Comparison of ENCODE assay signal across 9 mouse cellular contexts in genomic region chr2:25167481-25167880, GRCm38 (mm10). TPM values are rescaled to one million over a fixed set of nuclear protein-coding genes. Genes with fewer than 3 reads are reported as not detected.
A peak's percentile ranks its signal among the peaks of the same experiment; 100 is the strongest.
DNase-seq lines count a peak whose midpoint lies in the region; ATAC-seq and TF ChIP-seq lines count a peak whose summit lies in the region.
"Had no signal": no experiment of that assay in that cellular context is flagged by ENCODE, and none has a peak within 500 bp of the region (broad histone marks: within the 10 kb centered on the region; RNA-seq: fewer than 3 reads in every experiment).

No protein-coding gene starts in this region.

- no peaks in the 10 kb centered on the region for H3K36me3 ChIP-seq in heart, embryonic 11.5 days (ENCODE audit: control insufficient read depth, insufficient read depth, low read length)
- no peaks in the 10 kb centered on the region for H3K36me3 ChIP-seq in liver, embryonic 12.5 days

- no peaks in the 10 kb centered on the region for H3K9me3 ChIP-seq in heart, embryonic 11.5 days (replicated peaks; ENCODE audit: control insufficient read depth, low read length)
- no peaks in the 10 kb centered on the region for H3K9me3 ChIP-seq in liver, embryonic 12.5 days (replicated peaks)

- H3K4me3 ChIP-seq in heart, embryonic 11.5 days (ENCODE audit: low read depth, low read length), result peak overlapping the region; percentile 55
- H3K4me3 ChIP-seq in liver, embryonic 12.5 days, result peak overlapping the region; percentile 57
- H3K4me3 ChIP-seq in cerebellum, adult 2 months (replicated peaks; ENCODE audit: insufficient read depth, low read depth, low read length), result no peak overlapping the region

- 0 out of 2 replicates have a peak, but pooled peaks have one; percentile 22 for ATAC-seq in heart, embryonic 11.5 days (replicated peaks; ENCODE audit: insufficient number of reproducible peaks, low FRiP score, low TSS enrichment)
- peak; percentile 30; the same call in 1 of the 2 replicates for ATAC-seq in liver, embryonic 12.5 days

- peaks cover 22% of the 10 kb centered on the region for H3K4me1 ChIP-seq in heart, embryonic 11.5 days (ENCODE audit: control insufficient read depth, insufficient read depth, low read length)
- H3K4me1 ChIP-seq in liver, embryonic 12.5 days, result peaks cover 63% of the 10 kb centered on the region
- H3K4me1 ChIP-seq in cerebellum, adult 2 months (ENCODE audit: control insufficient read depth, insufficient read depth, low read length), result 0 out of 2 replicates have a peak, but pooled peaks cover 5% of the 10 kb centered on the region

- H3K27ac ChIP-seq in heart, embryonic 11.5 days (ENCODE audit: low read depth, low read length), result peak overlapping the region; percentile 81
- peak overlapping the region; percentile 52; the same call in 1 of the 2 replicates for H3K27ac ChIP-seq in liver, embryonic 12.5 days
- no peak overlapping the region for H3K27ac ChIP-seq in cerebellum, adult 2 months (ENCODE audit: insufficient read depth, low read length)

- TF ChIP-seq CTCF in cerebellum, adult 2 months (IDR thresholded peaks at IDR 0.05; ENCODE audit: borderline replicate concordance, insufficient read depth, low read depth, low read length), result no peak

- no peak for DNase-seq in heart, adult 18-20 months
- DNase-seq in thymus, postnatal 4 days, result peak; percentile 32
- DNase-seq in thymus, postnatal 10 days (ENCODE audit: low spot score in 2 of 2), result no peak
- DNase-seq in spleen, postnatal 14 days (ENCODE audit: low spot score in 2 of 2), result no peak
- no peak for DNase-seq in adrenal gland, postnatal 14 days
- no peak for DNase-seq in cerebellum, adult 2 months

- peaks cover 4% of the 10 kb centered on the region; the same call in 1 of the 2 replicates for H3K27me3 ChIP-seq in heart, embryonic 11.5 days (ENCODE audit: control insufficient read depth, insufficient read depth, low read length)
- peaks cover 25% of the 10 kb centered on the region for H3K27me3 ChIP-seq in liver, embryonic 12.5 days (replicated peaks)
- no peaks in the 10 kb centered on the region for H3K27me3 ChIP-seq in cerebellum, adult 2 months (ENCODE audit: control insufficient read depth, insufficient read depth, low read length)

- TF ChIP-seq POLR2A in cerebellum, adult 2 months (IDR thresholded peaks at IDR 0.05; ENCODE audit: borderline replicate concordance, insufficient read depth, low read length), result no peak

- peak overlapping the region; percentile 77 for H3K9ac ChIP-seq in heart, embryonic 11.5 days (ENCODE audit: low read depth, low read length)
- peak overlapping the region; percentile 69 for H3K9ac ChIP-seq in liver, embryonic 12.5 days

- 19% methylated on average over 4 of the region's 4 CpGs for WGBS in heart, embryonic 11.5 days (ENCODE audit: insufficient replicate concordance)
- WGBS in liver, embryonic 12.5 days (ENCODE audit: insufficient replicate concordance), result 35% methylated on average over 4 of the region's 4 CpGs
- 46% methylated on average over 4 of the region's 4 CpGs for WGBS in cerebellum, adult 2 months

- H3K4me2 ChIP-seq in heart, embryonic 11.5 days, result peak overlapping the region; percentile 82
- H3K4me2 ChIP-seq in liver, embryonic 12.5 days, result peak overlapping the region; percentile 85

RNA-seq across cellular contexts. Expression of gene Nrarp, which starts 13.1 kb away (rescaled TPM):
- polyA plus RNA-seq in heart, embryonic 11.5 days (2014; fragmentation: Nextera tagmentation; extraction: Ambion mirVana), result 4.5 and 4.8 TPM in 2 replicates
- total RNA-seq in heart, adult 18-20 months (2021), result 1 to 10 TPM; 6.9 to 8.3 TPM
- 5.9 and 6.2 TPM in 2 replicates for polyA plus RNA-seq in liver, embryonic 12.5 days (2016; fragmentation: Nextera tagmentation; extraction: Ambion mirVana)
- 8.7 and 9.5 TPM in 2 replicates for total RNA-seq in adrenal gland, postnatal 14 days (2021)
- polyA plus RNA-seq in cerebellum, adult 2 months (2012; rRNA removed), result 7.7 and 9.4 TPM in 2 replicates

RNA-seq across cellular contexts. Expression of gene Tor4a, which starts 29.2 kb away (rescaled TPM):
- 5.9 and 8.3 TPM in 2 replicates for polyA plus RNA-seq in heart, embryonic 11.5 days (2014; fragmentation: Nextera tagmentation; extraction: Ambion mirVana)
- total RNA-seq in heart, adult 18-20 months (2021), result 1 to 10 TPM; 4.0 to 4.6 TPM
- polyA plus RNA-seq in liver, embryonic 12.5 days (2016; fragmentation: Nextera tagmentation; extraction: Ambion mirVana), result 7.2 and 7.4 TPM in 2 replicates
- 13.9 and 21.3 TPM in 2 replicates for total RNA-seq in adrenal gland, postnatal 14 days (2021)
- polyA plus RNA-seq in cerebellum, adult 2 months (2012; rRNA removed), result 3.6 and 4.2 TPM in 2 replicates

RNA-seq across cellular contexts. Expression of gene Nelfb, which starts 43.8 kb away (rescaled TPM):
- polyA plus RNA-seq in heart, embryonic 11.5 days (2014; fragmentation: Nextera tagmentation; extraction: Ambion mirVana), result 62.9 and 69.0 TPM in 2 replicates
- total RNA-seq in heart, adult 18-20 months (2021), result 10 to 100 TPM; 40.8 to 45.8 TPM
- 56.7 and 61.5 TPM in 2 replicates for polyA plus RNA-seq in liver, embryonic 12.5 days (2016; fragmentation: Nextera tagmentation; extraction: Ambion mirVana)
- 41.6 and 47.1 TPM in 2 replicates for total RNA-seq in adrenal gland, postnatal 14 days (2021)
- polyA plus RNA-seq in cerebellum, adult 2 months (2012; rRNA removed), result 69.4 and 84.5 TPM in 2 replicates

RNA-seq across cellular contexts. Expression of gene Stpg3, which starts 47.0 kb away (rescaled TPM):
- not detected in 2 replicates for polyA plus RNA-seq in heart, embryonic 11.5 days (2014; fragmentation: Nextera tagmentation; extraction: Ambion mirVana)
- not detected for total RNA-seq in heart, adult 18-20 months (2021)
- not detected in 2 replicates for polyA plus RNA-seq in liver, embryonic 12.5 days (2016; fragmentation: Nextera tagmentation; extraction: Ambion mirVana)
- not detected in 2 replicates for total RNA-seq in adrenal gland, postnatal 14 days (2021)
- polyA plus RNA-seq in cerebellum, adult 2 months (2012; rRNA removed), result not detected in 2 replicates

RNA-seq across cellular contexts. Expression of gene Fam166a, which starts 51.1 kb away (rescaled TPM):
- polyA plus RNA-seq in heart, embryonic 11.5 days (2014; fragmentation: Nextera tagmentation; extraction: Ambion mirVana), result 0.44 TPM in 1 of 2 replicates, not detected in the other
- not detected for total RNA-seq in heart, adult 18-20 months (2021)
- 1.2 TPM in 1 of 2 replicates, not detected in the other for polyA plus RNA-seq in liver, embryonic 12.5 days (2016; fragmentation: Nextera tagmentation; extraction: Ambion mirVana)
- total RNA-seq in adrenal gland, postnatal 14 days (2021), result not detected in 2 replicates
- 0.10 and 0.11 TPM in 2 replicates for polyA plus RNA-seq in cerebellum, adult 2 months (2012; rRNA removed)
- total RNA-seq: megakaryocyte progenitor cell, adult 5-6 weeks had no signal
